Mouse (Mus musculus) brain, adult 10 weeks (tissue): Measurements from ENCODE around the gene Gm10228. TPM values are rescaled to one million over a fixed set of nuclear protein-coding genes. Genes with fewer than 3 reads are reported as not detected.

Experiments
- polyA plus RNA-seq: library from polyadenylated mRNA; stranded (reverse); fragments of 350-450 nt; fragmentation: Illumina TruSeq; extraction: RNeasy Lipid Tissue Mini Kit (QIAGEN cat#74804); gene quantifications from one replicate; pipeline ENCODE4 v1.2.3, GENCODE M21; 2015; ENCODE audit warnings: low read depth, low replicate concordance

Gm10228 gene
- polyA plus RNA-seq = not detected

DNA sequence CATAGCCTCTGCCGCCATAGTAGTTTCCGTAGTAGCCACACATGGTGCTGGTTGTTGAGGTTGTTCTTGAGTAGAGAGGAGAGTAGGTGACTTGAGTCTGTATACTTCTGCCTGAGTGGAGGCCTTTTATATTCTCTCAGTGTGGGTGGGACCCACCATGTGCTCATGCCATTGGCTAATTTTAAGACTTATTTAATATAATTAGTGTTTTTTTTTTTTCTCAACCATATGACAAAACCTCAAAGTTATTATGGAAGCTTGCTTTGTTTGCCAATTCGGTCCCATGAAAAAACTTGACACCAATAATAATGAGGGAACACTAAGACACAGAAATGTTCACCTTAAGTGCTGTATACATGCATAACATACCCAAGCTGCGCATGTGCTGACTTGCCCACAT, at the start of gene Gm10228:
Gm10228 (minus strand) TSS at position 101 of the 400 bp plus-strand sequence.

DNA sequence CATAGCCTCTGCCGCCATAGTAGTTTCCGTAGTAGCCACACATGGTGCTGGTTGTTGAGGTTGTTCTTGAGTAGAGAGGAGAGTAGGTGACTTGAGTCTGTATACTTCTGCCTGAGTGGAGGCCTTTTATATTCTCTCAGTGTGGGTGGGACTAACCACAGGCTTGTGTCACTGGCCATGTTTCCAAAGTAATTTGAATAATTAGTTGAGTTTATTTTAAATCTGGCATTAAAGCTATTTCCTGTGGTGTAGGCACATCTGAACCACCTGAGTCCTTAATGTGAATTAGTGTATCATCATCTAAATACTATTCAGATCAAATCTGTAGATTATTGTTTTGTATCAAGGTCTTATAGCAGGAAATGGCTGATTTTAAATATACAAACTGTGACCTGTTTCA, 22.6 kb upstream of the Gm10228 start, which contains the start of gene 1110025L11Rik:
1110025L11Rik (minus strand) TSS at position 101 of the 400 bp plus-strand sequence.

DNA sequence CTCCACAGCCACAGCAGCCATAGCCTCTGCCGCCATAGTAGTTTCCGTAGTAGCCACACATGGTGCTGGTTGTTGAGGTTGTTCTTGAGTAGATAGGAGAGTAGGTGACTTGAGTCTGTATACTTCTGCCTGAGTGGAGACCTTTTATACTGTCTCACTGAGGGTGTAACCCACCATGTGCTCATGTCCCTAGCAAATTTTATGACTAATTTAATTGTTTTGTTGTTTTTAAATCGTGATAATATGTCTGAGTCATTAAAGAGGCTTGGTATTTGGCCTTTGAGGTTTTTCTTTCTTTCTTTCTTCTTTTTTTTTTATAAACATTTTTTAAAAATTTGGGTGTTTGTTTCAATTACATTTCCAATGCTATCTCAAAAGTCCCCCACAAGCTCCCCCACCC, 6.5 kb upstream of the Gm10228 start, which contains the start of gene Krtap6-5:
Krtap6-5 (minus strand) TSS at position 101 of the 400 bp plus-strand sequence.

DNA sequence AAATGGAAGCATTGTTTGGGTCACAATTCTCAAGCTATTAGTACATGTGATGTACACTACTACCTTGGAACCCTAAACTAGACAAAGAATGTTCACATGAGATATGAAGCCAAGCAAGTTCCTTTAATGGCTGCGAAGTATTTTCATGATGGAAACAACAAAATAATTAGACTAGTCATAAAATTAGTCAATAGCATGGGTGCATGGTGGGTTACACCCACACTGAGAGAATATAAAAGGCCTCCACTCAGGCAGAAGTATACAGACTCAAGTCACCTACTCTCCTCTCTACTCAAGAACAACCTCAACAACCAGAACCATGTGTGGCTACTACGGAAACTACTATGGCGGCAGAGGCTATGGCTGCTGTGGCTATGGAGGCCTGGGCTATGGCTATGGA, 9.9 kb downstream of the Gm10228 start, which contains the start of gene Krtap6-1:
Krtap6-1 (plus strand) TSS at position 301 of the 400 bp plus-strand sequence.

DNA sequence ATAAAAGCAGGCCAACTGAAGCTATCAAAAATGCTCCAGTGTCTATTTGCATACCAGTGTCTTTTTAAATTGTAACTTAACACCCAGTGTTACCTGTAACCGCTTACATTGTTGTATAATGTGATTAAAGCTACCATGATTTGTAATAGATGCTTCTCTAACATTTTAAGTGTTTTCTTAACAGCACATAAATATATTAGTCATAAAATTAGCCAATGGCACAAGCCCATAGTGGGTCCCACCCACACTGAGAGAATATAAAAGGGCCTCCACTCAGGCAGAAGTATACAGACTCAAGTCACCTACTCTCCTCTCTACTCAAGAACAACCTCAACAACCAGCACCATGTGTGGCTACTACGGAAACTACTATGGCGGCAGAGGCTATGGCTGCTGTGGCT, 26.3 kb downstream of the Gm10228 start, which contains the start of gene Gm10229:
Gm10229 (plus strand) TSS at position 301 of the 400 bp plus-strand sequence.

DNA sequence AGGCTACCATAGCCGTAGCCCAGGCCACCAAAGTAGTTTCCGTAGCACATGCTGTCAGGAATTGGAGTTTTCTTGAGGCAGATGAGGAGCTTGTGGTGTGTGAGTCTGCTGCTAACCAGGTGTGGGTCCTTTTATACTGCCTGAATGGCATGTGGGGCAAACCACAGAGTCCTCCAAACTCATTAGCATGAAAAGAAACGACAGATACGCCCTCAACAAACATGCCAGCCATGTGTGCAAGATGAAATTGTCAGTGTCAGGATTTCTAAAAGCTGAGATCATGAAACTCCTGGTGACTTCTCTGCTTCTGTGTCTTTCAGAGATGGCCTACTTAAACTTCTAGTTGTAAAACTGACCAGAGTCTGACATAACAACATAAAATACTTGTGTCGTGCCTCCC, 30.6 kb downstream of the Gm10228 start, which contains the start of gene Krtap22-2:
Krtap22-2 (minus strand) TSS at position 101 of the 400 bp plus-strand sequence.

Other genes starting within 250 kb of the Gm10228 start
- gene Gm20741, start 229.3 kb downstream of the Gm10228 start, polyA plus RNA-seq = not detected
- not detected for gene Krtap15, start 221.3 kb downstream of the Gm10228 start, polyA plus RNA-seq
- gene Krtap14, start 215.3 kb downstream of the Gm10228 start, polyA plus RNA-seq = not detected
- not detected for gene Krtap19-1, start 172.1 kb downstream of the Gm10228 start, polyA plus RNA-seq
- not detected for gene Krtap19-2, start 167.2 kb downstream of the Gm10228 start, polyA plus RNA-seq
- gene Krtap19-3, start 163.4 kb downstream of the Gm10228 start, polyA plus RNA-seq = not detected
- not detected for gene Krtap19-4, start 156.4 kb downstream of the Gm10228 start, polyA plus RNA-seq
- not detected for gene Krtap19-5, start 145.0 kb downstream of the Gm10228 start, polyA plus RNA-seq
- not detected for gene Krtap19-9b, start 109.2 kb downstream of the Gm10228 start, polyA plus RNA-seq
- gene Krtap16-3, start 78.6 kb downstream of the Gm10228 start, polyA plus RNA-seq = not detected
- not detected for gene Krtap22-2, start 30.7 kb downstream of the Gm10228 start, polyA plus RNA-seq
- gene Gm10229, start 26.2 kb downstream of the Gm10228 start, polyA plus RNA-seq = not detected
- gene Krtap6-1, start 9.8 kb downstream of the Gm10228 start, polyA plus RNA-seq = not detected
- not detected for gene Krtap6-5, start 6.4 kb upstream of the Gm10228 start, polyA plus RNA-seq
- gene 1110025L11Rik, start 22.5 kb upstream of the Gm10228 start, polyA plus RNA-seq = not detected
- gene Krtap6-3, start 42.5 kb upstream of the Gm10228 start, polyA plus RNA-seq = not detected
- not detected for gene Gm6358, start 99.4 kb upstream of the Gm10228 start, polyA plus RNA-seq
- not detected for gene Gm10061, start 109.6 kb upstream of the Gm10228 start, polyA plus RNA-seq
- gene Gm9789, start 116.5 kb upstream of the Gm10228 start, polyA plus RNA-seq = not detected
- gene Gm7735, start 128.0 kb upstream of the Gm10228 start, polyA plus RNA-seq = not detected
- gene 1110057P08Rik, start 133.3 kb upstream of the Gm10228 start, polyA plus RNA-seq = not detected
- not detected for gene Krtap20-2, start 164.4 kb upstream of the Gm10228 start, polyA plus RNA-seq